Comparison of ENCODE assay signal across 25 mouse cellular contexts in genomic region chr9:23198996-23199395, GRCm38 (mm10). TPM values are rescaled to one million over a fixed set of nuclear protein-coding genes. Genes with fewer than 3 reads are reported as not detected.
"Had no signal": no experiment of that assay in that cellular context is flagged by ENCODE, and none has a peak within 500 bp of the region (broad histone marks: within the 10 kb centered on the region; RNA-seq: fewer than 3 reads in every experiment).

No protein-coding gene starts in this region.

- H3K4me3 ChIP-seq: gastrocnemius, adult 2 months; heart, adult 2 months; heart, embryonic 10.5 days; heart, embryonic 12.5 days; hindbrain, embryonic 10.5 days; hindbrain, embryonic 12.5 days; intestine, embryonic 15.5 days; kidney, embryonic 15.5 days; limb, embryonic 13.5 days; limb, embryonic 15.5 days; liver, embryonic 12.5 days had no signal

- H3K27ac ChIP-seq: gastrocnemius, adult 2 months; heart, adult 2 months; heart, embryonic 10.5 days; hindbrain, embryonic 10.5 days; hindbrain, embryonic 12.5 days; hindbrain, embryonic 14.5 days; intestine, embryonic 15.5 days; kidney, embryonic 15.5 days; kidney, postnatal 0 days; limb, embryonic 13.5 days; limb, embryonic 15.5 days; liver, embryonic 12.5 days; liver, embryonic 14.5 days had no signal

- H3K27me3 ChIP-seq: heart, embryonic 12.5 days; intestine, embryonic 15.5 days had no signal

- H3K36me3 ChIP-seq: heart, embryonic 10.5 days; heart, embryonic 12.5 days; hindbrain, embryonic 10.5 days; hindbrain, embryonic 12.5 days; intestine, embryonic 15.5 days; kidney, embryonic 15.5 days; limb, embryonic 13.5 days; limb, embryonic 15.5 days; liver, embryonic 12.5 days had no signal

- H3K9me3 ChIP-seq: heart, embryonic 10.5 days; heart, embryonic 12.5 days; hindbrain, embryonic 10.5 days; hindbrain, embryonic 12.5 days; intestine, embryonic 15.5 days; kidney, embryonic 15.5 days; limb, embryonic 13.5 days; limb, embryonic 15.5 days; liver, embryonic 12.5 days had no signal

- DNase-seq: gastrocnemius, adult 2 months; gastrocnemius, postnatal 10 days; gastrocnemius, postnatal 25 days; heart, adult 2 months; heart, postnatal 10 days; kidney, adult 9 months; kidney, postnatal 14 days; kidney, postnatal 36 days; layer of hippocampus, adult 9-11 months; layer of hippocampus, postnatal 36 days; left cerebral cortex, postnatal 4 days had no signal

- H3K4me1 ChIP-seq: heart, embryonic 10.5 days; heart, embryonic 12.5 days; hindbrain, embryonic 12.5 days; intestine, embryonic 15.5 days; liver, embryonic 12.5 days had no signal

RNA-seq across cellular contexts. Expression of gene Bmper, which starts 23.9 kb away (rescaled TPM):
- total RNA-seq: granulocyte monocyte progenitor cell, adult 5-6 weeks had no signal
- polyA plus RNA-seq: inflammation-experienced regulatory T-cells, adult 6 months had no signal
